Mouse (Mus musculus) brown adipose tissue, adult 24 weeks (tissue): ENCODE results near the gene Gstm3. TPM values are rescaled to one million over a fixed set of nuclear protein-coding genes. Genes with fewer than 3 reads are reported as not detected.
"Not testable (repeated sequence)": the region's sequence is repeated elsewhere in the genome, so short reads cannot be mapped to it uniquely, and the experiment has no call there.

Experiments used
- H3K27ac ChIP-seq: fragments of 200-500 bp; replicated peaks from 2 replicates; pipeline ENCODE4 v1.5.1; 2012; ENCODE audit warnings: low read depth, mild to moderate bottlenecking, low read length
- H3K4me1 ChIP-seq: fragments of 200-500 bp; 2 replicates; pipeline ENCODE4 v1.6.1; 2012; ENCODE audit warnings: low read length, mixed read lengths; ENCODE audit not compliant: control insufficient read depth, insufficient read depth, insufficient read length
- H3K4me3 ChIP-seq: fragments of 200-500 bp; 2 replicates; pipeline ENCODE4 v1.5.1; 2012; ENCODE audit warnings: low read depth, mild to moderate bottlenecking, low read length, moderate library complexity; ENCODE audit not compliant: insufficient read depth
- polyA plus RNA-seq: library from polyadenylated mRNA; stranded (reverse); fragments of >200 nt; gene quantifications from 2 replicates; pipeline ENCODE4 v1.2.4, GENCODE M21; 2012; ENCODE audit not compliant: missing spikeins, insufficient read depth, insufficient read length

Gstm3 gene
- polyA plus RNA-seq, 1 experiment: not detected

DNA sequence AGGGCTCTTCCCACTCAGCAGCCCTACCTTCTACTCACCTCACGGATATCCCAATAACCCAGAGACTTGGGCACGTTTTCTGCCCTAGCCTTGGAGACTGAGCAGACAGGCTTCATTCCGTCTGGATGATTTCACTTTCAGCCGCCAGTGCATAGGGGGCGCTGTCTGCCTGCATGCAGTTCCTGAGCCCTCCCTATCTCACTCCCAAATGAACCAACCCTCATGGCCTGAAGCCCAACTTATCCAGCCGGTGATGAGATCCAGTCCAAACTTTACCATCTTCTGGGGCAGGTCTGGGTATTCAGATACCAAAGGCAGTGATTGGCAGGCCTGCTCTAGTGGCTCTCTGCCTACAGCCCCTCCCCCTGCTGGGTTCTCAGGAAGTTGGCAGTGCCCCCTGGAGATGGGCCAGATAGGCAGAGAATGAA lies 15.7 kb downstream of the Gstm3 start:
- no peak overlapping the region for H3K27ac ChIP-seq
- H3K4me3 ChIP-seq: no peak overlapping the region
- H3K4me1 ChIP-seq: no peaks in the 10 kb centered on the region

DNA sequence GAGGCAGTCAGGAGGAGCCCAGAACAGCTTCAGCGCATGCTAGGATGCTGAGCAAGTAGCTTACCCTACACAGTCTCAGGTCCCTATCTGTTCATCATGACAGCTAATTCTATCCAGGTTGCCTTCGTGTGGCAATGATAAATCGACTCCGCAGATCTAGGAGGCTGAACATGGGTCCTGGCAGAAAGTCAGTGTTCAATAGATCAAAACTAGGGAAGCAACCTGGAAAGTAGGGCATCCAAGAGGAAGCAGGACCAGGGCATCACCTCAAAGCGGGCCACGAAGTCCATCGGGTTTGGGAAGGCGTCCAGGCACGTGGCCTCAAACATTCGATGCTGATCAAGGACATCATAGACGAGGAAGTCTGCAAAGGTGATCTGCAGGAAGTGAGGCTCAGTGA lies 18.6 kb downstream of the Gstm3 start:
- H3K27ac ChIP-seq: no peak overlapping the region
- H3K4me3 ChIP-seq: no peak overlapping the region
- no peaks in the 10 kb centered on the region for H3K4me1 ChIP-seq

DNA sequence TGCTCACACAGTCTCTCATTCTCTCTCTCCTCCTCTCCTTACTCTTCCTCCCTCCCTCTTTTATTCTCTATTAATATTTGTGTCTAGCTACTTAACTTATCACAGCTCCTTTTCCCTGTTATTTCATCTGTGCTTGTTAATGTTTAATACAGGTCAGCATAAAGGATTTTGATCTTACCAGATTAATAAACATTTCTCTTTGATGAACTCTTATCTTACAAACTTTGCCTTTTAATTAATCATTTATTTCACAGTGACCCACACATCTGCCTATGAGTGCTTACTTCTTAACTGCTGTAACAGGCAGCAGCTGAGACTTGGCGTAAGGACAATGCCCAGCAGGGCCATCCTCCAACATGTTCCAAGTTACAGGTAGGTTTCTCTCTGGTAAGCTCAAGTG lies 19.6 kb downstream of the Gstm3 start:
- not testable (repeated sequence) for H3K27ac ChIP-seq, H3K4me1 ChIP-seq, H3K4me3 ChIP-seq

DNA sequence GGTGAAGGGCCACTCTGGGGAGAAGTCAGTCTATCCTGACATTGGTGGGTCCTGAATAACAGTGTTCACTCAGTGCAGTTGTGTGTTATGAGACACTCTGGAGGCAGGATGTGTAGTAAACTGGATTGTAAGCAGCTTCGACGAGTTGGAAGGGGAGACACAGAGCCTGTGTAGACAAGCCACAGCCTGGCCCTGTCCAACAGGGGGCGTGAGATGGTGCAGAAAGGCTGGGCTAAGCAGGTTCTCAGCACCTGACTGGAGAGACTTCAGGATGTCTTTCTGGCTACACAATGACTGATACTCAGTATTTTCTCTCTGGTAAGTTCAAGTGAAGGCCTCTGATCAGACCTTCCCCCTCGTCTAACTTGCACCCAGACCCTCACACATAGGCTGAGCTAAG lies 23.4 kb downstream of the Gstm3 start:
- Histone ChIP-seq H3K27ac (no peak overlapping the region), H3K4me3 (no peak overlapping the region), H3K4me1 (peaks cover 2% of the 10 kb centered on the region; the same call in 1 of the 2 replicates)

DNA sequence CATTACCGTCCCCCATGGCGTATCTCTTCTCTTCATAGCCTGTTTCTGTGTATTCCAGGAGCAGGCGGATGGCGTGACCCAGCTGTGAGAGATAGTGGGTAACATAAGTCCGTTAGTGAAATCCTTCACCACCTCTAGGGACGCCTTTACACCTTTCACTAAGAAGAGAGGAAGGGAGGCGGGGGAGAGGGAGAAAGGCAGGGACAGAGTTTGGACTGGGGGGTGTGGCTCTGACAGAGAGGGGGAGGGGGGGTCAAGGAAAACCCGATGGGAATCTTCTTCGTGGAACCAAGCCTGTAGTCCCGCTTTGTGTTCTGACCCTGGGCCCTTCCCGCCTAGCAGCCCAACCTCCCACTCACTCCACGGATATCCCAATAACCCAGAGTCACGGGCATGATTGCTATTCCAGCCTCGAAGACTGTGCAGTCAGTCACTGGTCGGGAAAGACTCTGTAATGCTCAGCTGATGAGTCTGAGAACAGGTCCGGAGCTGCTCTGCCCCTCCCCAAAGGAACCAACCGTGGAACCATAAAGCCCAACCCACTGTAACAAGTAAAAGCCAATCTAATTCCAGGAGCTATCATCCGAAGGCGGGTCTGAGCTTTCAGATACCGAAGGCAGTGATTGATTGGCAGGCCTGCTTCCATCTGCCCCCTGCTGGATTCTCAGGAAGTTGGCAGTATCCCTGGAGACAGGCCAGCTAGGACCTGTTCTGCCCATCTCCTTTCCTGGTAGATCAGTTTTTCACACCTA lies 25.7 kb downstream of the Gstm3 start, which contains the start of gene Gstm6:
Gstm6 (minus strand) TSS at position 511 of the 752 bp plus-strand sequence.
- Histone ChIP-seq H3K27ac (no peak within 1 kb of the TSS), H3K4me3 (peak within 1 kb of the TSS; percentile 23), H3K4me1 (peaks cover 6% of the 10 kb centered on the region)

DNA sequence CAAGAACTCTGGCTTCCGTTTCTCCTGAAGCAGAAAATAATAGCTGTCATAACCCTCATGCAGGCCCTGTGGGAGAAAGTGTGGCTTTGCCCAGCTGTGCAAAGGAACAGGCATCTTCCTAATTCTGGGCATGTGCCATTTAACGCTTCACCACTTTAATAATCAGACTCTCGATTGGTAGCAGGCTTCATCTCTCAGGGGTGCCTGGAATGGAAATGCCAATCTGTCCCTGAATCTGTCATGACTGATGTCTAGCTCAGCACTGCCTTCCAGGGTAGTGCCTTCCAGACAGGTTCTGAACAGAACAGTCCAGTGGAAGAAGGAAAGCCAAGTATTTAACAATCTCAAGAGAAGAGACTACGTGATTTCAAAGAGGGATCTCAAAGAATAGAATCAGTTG lies 27.8 kb downstream of the Gstm3 start:
- H3K4me1 ChIP-seq: peaks cover 6% of the 10 kb centered on the region
- H3K4me3 ChIP-seq: no peak overlapping the region
- H3K27ac ChIP-seq: no peak overlapping the region

DNA sequence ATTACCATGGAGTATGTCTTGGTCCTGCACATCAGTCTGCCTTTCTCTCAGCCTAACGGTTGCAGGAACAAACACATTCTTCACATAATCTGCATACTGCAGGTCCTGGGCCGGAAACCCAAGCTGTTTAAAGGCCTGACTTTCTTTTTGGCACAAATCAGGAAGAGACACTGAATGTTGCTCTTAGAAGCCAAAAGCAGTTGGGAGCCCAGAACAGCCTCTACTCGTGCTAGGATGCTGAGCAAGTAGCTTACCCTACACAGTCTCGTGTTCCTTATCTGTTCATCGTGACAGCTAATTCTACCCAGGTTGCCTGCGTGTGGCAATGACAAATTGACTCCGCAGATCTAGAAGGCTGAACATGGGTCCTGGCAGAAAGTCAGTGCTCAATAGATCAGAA lies 28.6 kb downstream of the Gstm3 start:
- Histone ChIP-seq H3K27ac (no peak overlapping the region), H3K4me1 (peaks cover 6% of the 10 kb centered on the region), H3K4me3 (no peak overlapping the region)

DNA sequence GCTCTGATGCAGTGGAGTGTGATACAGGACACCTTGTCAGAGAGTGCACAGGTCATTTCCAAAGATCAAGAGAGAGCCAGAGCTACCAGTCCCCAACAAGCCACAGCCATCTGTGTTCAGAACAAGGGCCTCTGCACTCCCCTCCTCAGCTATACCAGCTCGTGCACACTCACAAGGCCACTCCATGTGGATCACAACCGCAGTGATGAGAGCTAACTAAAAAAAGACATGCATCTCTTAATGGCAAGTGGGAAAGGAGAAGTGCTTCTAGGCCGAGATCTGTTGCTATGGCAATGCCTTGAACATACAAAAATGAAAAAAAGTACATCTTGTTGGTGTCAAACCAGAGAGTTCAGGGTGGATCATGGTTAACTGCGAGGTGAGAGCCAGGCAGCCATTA lies 29.3 kb downstream of the Gstm3 start:
- Histone ChIP-seq H3K4me1 (peaks cover 6% of the 10 kb centered on the region), H3K27ac (0 out of 2 replicates have a peak overlapping the region, but pooled peaks have one; percentile 20), H3K4me3 (no peak overlapping the region)

DNA sequence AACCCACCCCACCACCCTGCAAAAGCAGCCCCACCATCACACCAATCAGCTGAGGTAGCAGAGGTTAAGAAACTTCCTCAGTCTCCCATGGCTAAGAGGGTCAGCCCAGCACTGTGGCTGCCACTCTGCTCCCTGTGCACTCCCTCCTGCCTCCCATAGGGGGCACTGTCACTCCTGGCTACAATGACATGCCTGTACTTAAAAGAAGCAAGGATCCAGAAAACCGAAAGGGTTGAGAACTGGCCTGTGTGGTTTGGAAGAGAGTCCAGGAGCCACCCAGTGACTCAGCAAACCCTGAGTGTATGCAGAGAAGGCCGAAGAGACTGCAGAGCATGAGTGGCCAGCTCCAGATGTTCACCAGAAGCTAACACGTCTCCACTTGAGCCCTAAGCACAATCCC lies 29.7 kb downstream of the Gstm3 start:
- Histone ChIP-seq H3K4me3 (no peak overlapping the region), H3K27ac (0 out of 2 replicates have a peak overlapping the region, but pooled peaks have one; percentile 20)

DNA sequence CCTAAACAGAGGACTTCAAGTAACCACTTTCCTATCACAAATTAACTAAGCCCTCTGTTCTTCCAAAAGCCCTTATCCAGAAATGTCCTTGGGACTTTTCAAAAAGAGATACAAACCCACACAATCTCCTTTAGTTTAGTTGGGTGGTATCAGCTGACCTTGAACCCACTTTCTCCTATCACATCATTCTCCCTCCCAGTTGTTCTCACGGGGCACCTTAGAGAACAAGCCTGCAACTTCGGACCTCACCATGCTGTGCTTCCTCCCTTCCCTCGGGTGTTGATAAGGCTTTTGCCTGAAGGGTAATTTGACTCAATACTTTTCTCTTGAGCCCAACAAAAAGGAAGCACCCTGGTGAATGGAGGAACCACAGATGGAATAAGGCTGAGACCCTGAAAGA lies 33.2 kb downstream of the Gstm3 start:
- peaks cover 4% of the 10 kb centered on the region; the same call in 1 of the 2 replicates for H3K4me1 ChIP-seq
- no peak overlapping the region for H3K4me3 ChIP-seq
- H3K27ac ChIP-seq: no peak overlapping the region

More for the DNA sequence above, 29.7 kb downstream of the Gstm3 start:
- peaks cover 6% of the 10 kb centered on the region for H3K4me1 ChIP-seq

DNA sequence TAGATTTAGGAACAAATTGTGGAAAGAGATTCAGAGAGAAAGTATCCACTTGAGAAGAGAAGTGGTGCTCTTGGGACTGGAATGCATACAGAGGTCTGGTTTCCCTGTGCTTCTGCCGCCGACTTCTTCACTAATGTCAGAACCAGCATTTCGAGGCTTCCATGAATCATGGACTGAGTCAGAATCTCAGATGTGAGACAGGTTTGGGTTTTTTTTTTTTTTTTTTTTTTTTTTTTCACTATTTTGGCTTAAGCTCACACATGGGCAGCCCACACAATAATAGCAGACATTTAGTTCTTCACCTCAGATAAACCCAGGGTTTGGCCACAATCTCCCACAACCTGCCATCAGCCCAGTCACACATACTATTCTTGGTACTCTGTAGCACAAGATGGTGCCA lies 33.8 kb downstream of the Gstm3 start:
- Histone ChIP-seq H3K27ac (no peak overlapping the region), H3K4me3 (no peak overlapping the region), H3K4me1 (peaks cover 4% of the 10 kb centered on the region; the same call in 1 of the 2 replicates)

DNA sequence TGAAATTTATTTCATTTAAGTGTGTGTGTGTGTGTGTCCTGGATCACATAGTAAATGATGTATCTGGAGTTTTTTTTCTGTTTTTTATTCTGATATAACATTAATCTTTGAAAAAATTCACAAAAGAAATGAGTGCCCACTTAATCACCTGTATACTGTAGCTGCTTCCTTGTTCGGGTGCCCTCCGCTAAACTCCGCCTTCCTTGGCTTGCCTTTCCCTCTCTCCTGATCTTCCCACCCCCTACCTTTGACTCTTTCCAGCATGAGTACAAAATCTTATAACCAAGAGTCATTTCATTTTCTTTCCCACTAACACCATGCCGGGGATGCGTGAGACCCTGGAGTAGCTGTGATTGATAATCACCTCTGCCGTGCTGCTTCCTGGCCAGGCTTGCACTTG lies 37.0 kb downstream of the Gstm3 start:
- no peak overlapping the region for H3K27ac ChIP-seq
- no peak overlapping the region for H3K4me3 ChIP-seq
- no peaks in the 10 kb centered on the region for H3K4me1 ChIP-seq

DNA sequence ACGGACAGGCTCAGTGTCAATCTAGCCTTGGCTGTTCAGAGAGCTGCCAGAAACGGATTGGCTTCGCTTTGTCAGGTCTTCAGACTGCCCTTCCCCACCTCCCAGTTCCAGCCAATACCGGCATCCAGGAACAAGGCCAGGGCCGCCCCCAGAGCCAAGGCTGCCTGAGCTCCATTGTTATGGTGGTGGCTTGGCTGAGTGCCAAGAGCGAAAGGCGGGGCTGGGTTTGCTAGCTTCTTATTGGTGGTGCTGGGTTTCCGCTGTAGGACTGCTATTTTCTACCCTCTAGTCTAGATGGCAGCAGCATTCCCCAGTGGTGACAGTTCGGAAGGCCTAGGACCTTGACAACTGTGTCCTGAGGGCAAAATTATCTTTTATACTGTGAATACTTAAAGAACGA lies 37.4 kb downstream of the Gstm3 start, which contains the start of gene Gstm7:
Gstm7 (minus strand) TSS at position 148 of the 400 bp plus-strand sequence.
- 0 out of 2 replicates have a peak within 1 kb of the TSS, but pooled peaks have one; percentile 2 for H3K27ac ChIP-seq
- peak within 1 kb of the TSS; percentile 47 for H3K4me3 ChIP-seq
- no peaks in the 10 kb centered on the region for H3K4me1 ChIP-seq

DNA sequence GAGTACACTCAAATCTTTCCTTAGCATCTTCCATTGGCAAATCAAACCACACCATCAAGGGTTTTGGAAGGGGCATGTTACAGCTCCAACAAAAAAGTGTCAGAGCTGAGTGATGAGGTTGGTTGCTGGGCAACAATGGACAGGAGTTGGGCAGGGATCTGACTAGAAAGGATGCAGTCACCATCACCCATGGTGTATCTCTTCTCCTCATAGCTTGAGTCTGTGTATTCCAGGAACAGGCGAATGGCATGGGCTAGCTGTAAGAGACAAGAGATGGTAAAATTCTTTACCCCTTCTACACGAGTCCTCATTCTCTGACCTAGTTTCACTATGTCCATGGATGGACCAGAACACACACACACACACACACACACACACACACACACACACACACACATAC lies 37.9 kb downstream of the Gstm3 start:
- H3K4me3 ChIP-seq: peak overlapping the region; percentile 47
- H3K4me1 ChIP-seq: no peaks in the 10 kb centered on the region
- H3K27ac ChIP-seq: 0 out of 2 replicates have a peak overlapping the region, but pooled peaks have one; percentile 2

DNA sequence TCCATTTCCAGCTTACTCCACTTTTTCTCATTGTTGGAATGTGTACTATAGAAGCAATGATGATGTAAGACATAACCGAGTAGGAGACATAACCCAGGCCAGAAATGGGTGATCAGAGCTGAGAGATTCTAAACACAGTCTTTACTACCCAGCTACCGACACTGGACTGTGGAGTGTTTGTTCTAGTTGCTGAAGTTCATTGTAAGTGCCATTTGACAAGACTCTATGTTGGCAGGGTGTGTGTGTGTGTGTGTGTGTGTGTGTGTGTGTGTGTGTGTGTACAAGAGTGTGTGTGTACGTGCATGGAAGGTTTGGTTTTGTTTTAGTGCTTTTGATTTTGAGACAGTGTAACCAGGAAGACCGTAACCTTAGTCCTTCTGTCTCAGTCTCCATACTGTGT lies 39.4 kb downstream of the Gstm3 start:
- Histone ChIP-seq H3K4me3 (no peak overlapping the region), H3K4me1 (no peaks in the 10 kb centered on the region), H3K27ac (no peak overlapping the region)

DNA sequence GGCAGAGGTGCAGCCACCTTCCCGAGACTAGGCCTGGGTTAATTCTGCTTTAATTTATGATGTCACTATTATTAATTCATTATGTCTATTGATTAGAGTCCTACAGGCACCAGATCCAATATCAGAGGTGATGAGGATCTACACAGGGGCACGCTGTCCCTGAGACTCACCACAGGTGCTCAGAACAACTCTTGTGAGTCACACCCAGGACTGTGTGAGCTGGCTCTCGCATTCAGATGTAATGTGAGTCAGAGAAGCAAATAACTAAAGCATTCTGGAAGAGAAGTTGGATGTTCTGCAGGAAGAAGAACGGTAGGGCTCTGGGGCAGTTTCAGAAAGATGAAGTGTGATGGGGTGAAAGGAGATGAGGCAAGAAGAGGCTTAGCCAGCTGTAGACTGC lies 39.8 kb downstream of the Gstm3 start:
- no peaks in the 10 kb centered on the region for H3K4me1 ChIP-seq
- no peak overlapping the region for H3K27ac ChIP-seq
- H3K4me3 ChIP-seq: no peak overlapping the region
